Mouse (Mus musculus): Measurements from ENCODE around the gene Fam149b. TPM values are rescaled to one million over a fixed set of nuclear protein-coding genes. Genes with fewer than 3 reads are reported as not detected.

Gene Fam149b
- polyA plus RNA-seq, 1 experiment = 17.7 TPM

DNA sequence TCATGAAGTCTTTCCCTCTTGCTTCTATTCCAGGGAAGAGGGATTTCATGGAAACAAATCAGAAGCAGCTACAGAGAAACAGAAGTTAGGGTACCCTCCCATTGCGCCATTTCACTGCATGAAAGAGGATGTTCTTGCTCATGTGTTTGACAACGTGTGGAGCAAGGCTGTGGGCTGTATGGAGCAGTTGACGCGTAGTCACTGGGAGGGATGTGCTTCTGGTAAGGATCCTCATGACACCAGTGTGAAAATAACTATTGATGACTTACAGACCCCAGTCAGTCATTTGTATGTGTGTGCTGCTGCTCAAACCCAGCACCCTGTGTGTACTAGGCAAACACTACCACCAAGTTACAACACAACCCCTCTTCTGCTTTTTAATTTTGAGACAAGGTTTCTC lies 15.3 kb downstream of the Fam149b start:
- no peak overlapping the region for H3K4me3 ChIP-seq (ENCODE audit: insufficient read depth, poor library complexity, severe bottlenecking)
- no peaks in the 10 kb centered on the region for H3K79me3 ChIP-seq (ENCODE audit: low read depth)
- no peaks in the 10 kb centered on the region for H3K79me2 ChIP-seq (ENCODE audit: control insufficient read depth, insufficient read depth)
- no peak overlapping the region for H3ac ChIP-seq (ENCODE audit: control insufficient read depth, insufficient read length, low read depth)
- TF ChIP-seq CEBPB (IDR thresholded peaks at IDR 0.05; ENCODE audit: low read depth) = no peak
- TF ChIP-seq USF1 (IDR thresholded peaks at IDR 0.05; ENCODE audit: low read depth) = no peak
- no peak for TF ChIP-seq MYOG (IDR thresholded peaks at IDR 0.05; ENCODE audit: control insufficient read depth, extremely low read depth, insufficient read length)
- TF ChIP-seq CTCF (IDR thresholded peaks at IDR 0.05; ENCODE audit: control insufficient read depth, insufficient read depth, insufficient read length) = no peak
- no peak for TF ChIP-seq MYOD1 (IDR thresholded peaks at IDR 0.05; ENCODE audit: control insufficient read depth, insufficient read length, low read depth)
- no peak for TF ChIP-seq FOSL1 (IDR thresholded peaks at IDR 0.05; ENCODE audit: insufficient read depth, low read length, poor library complexity, severe bottlenecking)
- no peak for TF ChIP-seq MAX (IDR thresholded peaks at IDR 0.05)
- no peaks in the 10 kb centered on the region for H3K27me3 ChIP-seq (ENCODE audit: control insufficient read depth, insufficient read depth, insufficient read length)
- peaks cover 43% of the 10 kb centered on the region for H3K36me3 ChIP-seq (ENCODE audit: control insufficient read depth, insufficient read depth)

DNA sequence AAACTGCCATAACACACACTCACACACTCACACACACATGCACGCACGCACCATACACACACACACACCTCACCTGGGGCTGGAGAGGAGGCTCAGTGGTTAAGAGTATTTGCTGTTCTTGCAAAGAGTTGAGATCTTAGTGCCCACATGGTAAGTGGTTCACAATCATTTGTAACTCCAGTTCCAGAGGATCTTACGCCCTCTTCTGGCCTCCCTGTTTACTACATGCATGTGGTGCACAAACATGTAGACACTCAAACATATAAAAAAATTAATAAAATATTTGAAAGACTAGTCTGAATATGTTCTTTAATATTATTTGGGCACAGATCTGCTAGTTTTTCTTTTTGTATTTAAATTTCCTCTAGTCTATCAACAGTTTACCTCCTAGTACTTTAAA lies 20.3 kb downstream of the Fam149b start:
- Histone ChIP-seq H3ac (ENCODE audit: control insufficient read depth, insufficient read length, low read depth) (no peak overlapping the region), H3K4me3 (ENCODE audit: insufficient read depth, poor library complexity, severe bottlenecking) (no peak overlapping the region), H3K27me3 (ENCODE audit: control insufficient read depth, insufficient read depth, insufficient read length) (no peaks in the 10 kb centered on the region), H3K79me2 (ENCODE audit: control insufficient read depth, insufficient read depth) (no peaks in the 10 kb centered on the region), H3K36me3 (ENCODE audit: control insufficient read depth, insufficient read depth) (peaks cover 35% of the 10 kb centered on the region), H3K79me3 (ENCODE audit: low read depth) (no peaks in the 10 kb centered on the region)
- no peak for TF ChIP-seq FOSL1 (IDR thresholded peaks at IDR 0.05; ENCODE audit: insufficient read depth, low read length, poor library complexity, severe bottlenecking)
- TF ChIP-seq MAX (IDR thresholded peaks at IDR 0.05) = no peak
- no peak for TF ChIP-seq MYOD1 (IDR thresholded peaks at IDR 0.05; ENCODE audit: control insufficient read depth, insufficient read length, low read depth)

DNA sequence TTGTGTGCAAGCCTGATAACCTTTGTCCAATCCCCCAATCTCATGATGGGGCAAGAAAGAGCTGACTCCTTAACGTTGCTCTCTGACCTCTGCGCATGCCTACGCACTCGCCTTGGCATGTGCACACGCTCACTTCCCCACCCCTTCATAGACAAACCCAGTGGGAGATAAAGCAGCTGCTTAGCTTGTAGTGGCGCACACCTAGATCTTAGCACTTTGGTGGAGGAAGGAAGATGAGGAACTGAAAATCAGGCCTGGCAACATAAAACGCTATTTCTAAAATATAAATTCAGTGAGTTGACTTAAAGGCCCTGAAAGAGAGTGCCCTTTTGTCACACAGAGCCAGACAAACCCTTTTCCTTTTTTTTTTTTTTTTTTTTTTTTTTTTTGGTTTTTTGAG lies 22.8 kb downstream of the Fam149b start:
- Histone ChIP-seq H3K79me2 (ENCODE audit: control insufficient read depth, insufficient read depth) (no peaks in the 10 kb centered on the region), H3ac (ENCODE audit: control insufficient read depth, insufficient read length, low read depth) (no peak overlapping the region), H3K79me3 (ENCODE audit: low read depth) (no peaks in the 10 kb centered on the region), H3K36me3 (ENCODE audit: control insufficient read depth, insufficient read depth) (peaks cover 39% of the 10 kb centered on the region), H3K27me3 (ENCODE audit: control insufficient read depth, insufficient read depth, insufficient read length) (no peaks in the 10 kb centered on the region), H3K4me3 (ENCODE audit: insufficient read depth, poor library complexity, severe bottlenecking) (no peak overlapping the region)
- TF ChIP-seq USF1 (IDR thresholded peaks at IDR 0.05; ENCODE audit: low read depth) (no peak), FOSL1 (IDR thresholded peaks at IDR 0.05; ENCODE audit: insufficient read depth, low read length, poor library complexity, severe bottlenecking) (no peak), CEBPB (IDR thresholded peaks at IDR 0.05; ENCODE audit: low read depth) (no peak), MYOG (IDR thresholded peaks at IDR 0.05; ENCODE audit: control insufficient read depth, extremely low read depth, insufficient read length) (no peak), MYOD1 (IDR thresholded peaks at IDR 0.05; ENCODE audit: control insufficient read depth, insufficient read length, low read depth) (no peak), MAX (IDR thresholded peaks at IDR 0.05) (no peak), CTCF (IDR thresholded peaks at IDR 0.05; ENCODE audit: control insufficient read depth, insufficient read depth, insufficient read length) (no peak)

DNA sequence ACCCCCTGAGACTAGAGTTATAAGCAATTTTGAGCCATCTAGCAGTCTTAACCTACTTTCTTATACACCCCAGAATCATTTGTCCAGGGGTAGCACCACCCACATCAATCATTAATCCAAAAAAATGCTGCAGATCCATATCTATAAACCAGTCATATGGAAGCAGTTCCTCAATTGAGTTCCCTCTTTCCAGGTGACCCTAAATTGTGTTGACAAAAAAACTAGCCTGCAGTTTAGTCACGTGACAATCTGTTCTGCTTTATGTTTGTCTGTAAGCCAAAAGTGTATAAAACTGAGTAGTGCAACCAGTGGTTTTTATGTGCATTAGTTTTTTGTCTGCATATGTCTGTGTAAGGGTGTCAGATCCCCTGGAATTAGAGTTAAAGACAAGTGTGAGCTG lies 23.9 kb downstream of the Fam149b start:
- H3ac ChIP-seq (ENCODE audit: control insufficient read depth, insufficient read length, low read depth) = no peak overlapping the region
- peaks cover 43% of the 10 kb centered on the region for H3K36me3 ChIP-seq (ENCODE audit: control insufficient read depth, insufficient read depth)
- H3K79me2 ChIP-seq (ENCODE audit: control insufficient read depth, insufficient read depth) = no peaks in the 10 kb centered on the region
- H3K79me3 ChIP-seq (ENCODE audit: low read depth) = no peaks in the 10 kb centered on the region
- no peak for TF ChIP-seq MYOG (IDR thresholded peaks at IDR 0.05; ENCODE audit: control insufficient read depth, extremely low read depth, insufficient read length)
- no peak for TF ChIP-seq USF1 (IDR thresholded peaks at IDR 0.05; ENCODE audit: low read depth)
- TF ChIP-seq FOSL1 (IDR thresholded peaks at IDR 0.05; ENCODE audit: insufficient read depth, low read length, poor library complexity, severe bottlenecking) = no peak
- TF ChIP-seq CEBPB (IDR thresholded peaks at IDR 0.05; ENCODE audit: low read depth) = no peak
- no peak for TF ChIP-seq MYOD1 (IDR thresholded peaks at IDR 0.05; ENCODE audit: control insufficient read depth, insufficient read length, low read depth)
- no peak for TF ChIP-seq MAX (IDR thresholded peaks at IDR 0.05)
- H3K27me3 ChIP-seq (ENCODE audit: control insufficient read depth, insufficient read depth, insufficient read length) = no peaks in the 10 kb centered on the region
- no peak overlapping the region for H3K4me3 ChIP-seq (ENCODE audit: insufficient read depth, poor library complexity, severe bottlenecking)

DNA sequence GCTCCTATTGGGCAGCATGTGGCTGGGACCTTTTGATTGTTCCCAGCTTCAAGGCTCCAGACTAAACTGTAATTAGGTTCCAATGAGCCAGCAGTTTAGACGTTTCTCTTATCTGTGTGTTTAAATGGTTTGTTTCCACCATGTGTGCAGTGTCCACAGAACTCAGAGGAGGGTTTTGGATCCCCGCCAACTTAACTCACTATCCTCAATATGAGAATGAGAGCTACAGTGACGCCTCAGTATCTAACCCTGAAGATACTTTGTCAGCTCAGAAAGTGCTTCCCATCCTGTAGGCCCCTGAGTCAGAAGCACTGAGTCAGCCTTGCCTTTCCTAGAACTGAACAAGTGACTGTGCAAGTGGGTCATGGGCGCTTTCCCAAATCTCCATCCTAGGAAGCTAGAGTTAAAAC lies 29.2 kb downstream of the Fam149b start:
- H3K36me3 ChIP-seq (ENCODE audit: control insufficient read depth, insufficient read depth) = peaks cover 59% of the 10 kb centered on the region
- no peak for TF ChIP-seq USF1 (IDR thresholded peaks at IDR 0.05; ENCODE audit: low read depth)
- no peak for TF ChIP-seq CEBPB (IDR thresholded peaks at IDR 0.05; ENCODE audit: low read depth)
- no peak for TF ChIP-seq MAX (IDR thresholded peaks at IDR 0.05)
- TF ChIP-seq FOSL1 (IDR thresholded peaks at IDR 0.05; ENCODE audit: insufficient read depth, low read length, poor library complexity, severe bottlenecking) = no peak
- no peak for TF ChIP-seq MYOD1 (IDR thresholded peaks at IDR 0.05; ENCODE audit: control insufficient read depth, insufficient read length, low read depth)
- no peak for TF ChIP-seq CTCF (IDR thresholded peaks at IDR 0.05; ENCODE audit: control insufficient read depth, insufficient read depth, insufficient read length)
- H3ac ChIP-seq (ENCODE audit: control insufficient read depth, insufficient read length, low read depth) = no peak overlapping the region
- H3K27me3 ChIP-seq (ENCODE audit: control insufficient read depth, insufficient read depth, insufficient read length) = no peaks in the 10 kb centered on the region
- H3K79me2 ChIP-seq (ENCODE audit: control insufficient read depth, insufficient read depth) = no peaks in the 10 kb centered on the region
- no peaks in the 10 kb centered on the region for H3K79me3 ChIP-seq (ENCODE audit: low read depth)
- H3K4me3 ChIP-seq (ENCODE audit: insufficient read depth, poor library complexity, severe bottlenecking) = no peak overlapping the region

DNA sequence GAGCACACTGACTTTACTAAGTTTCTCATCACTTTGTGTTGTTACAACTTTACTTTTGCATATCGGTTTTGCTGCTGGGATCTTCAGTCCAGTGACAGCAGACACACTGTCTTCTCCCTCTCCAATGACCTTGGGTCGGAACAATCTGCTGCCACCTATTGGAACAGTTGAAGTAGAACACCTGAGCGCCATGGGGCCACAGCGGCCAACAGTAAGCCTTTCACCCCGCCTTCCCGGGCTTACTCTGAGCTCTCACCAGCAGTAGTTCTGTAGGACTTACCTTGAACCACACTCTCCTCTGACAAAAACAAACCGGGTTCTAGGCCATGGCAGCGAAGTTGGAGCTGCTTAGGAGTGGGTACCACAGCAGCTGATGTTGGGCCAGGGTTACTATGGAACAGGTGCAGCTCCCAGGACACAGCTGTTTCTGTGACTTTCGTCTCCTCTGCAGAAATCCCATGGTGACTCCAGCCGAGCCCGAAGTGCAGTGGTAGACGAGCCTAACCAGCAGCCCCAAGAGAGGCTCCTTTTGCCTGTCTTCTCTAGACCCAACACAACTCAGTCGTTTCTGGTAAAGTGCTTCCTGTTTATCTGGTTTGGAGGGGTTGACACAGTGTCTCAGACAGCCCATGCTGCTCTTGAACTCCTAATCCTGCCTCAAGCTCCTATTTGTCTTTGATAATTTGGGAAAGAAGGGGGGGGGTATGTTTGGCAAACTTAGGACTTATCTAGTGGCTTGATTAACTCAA lies 30.5 kb downstream of the Fam149b start:
- Histone ChIP-seq H3K36me3 (ENCODE audit: control insufficient read depth, insufficient read depth) (peaks cover 59% of the 10 kb centered on the region), H3K27me3 (ENCODE audit: control insufficient read depth, insufficient read depth, insufficient read length) (no peaks in the 10 kb centered on the region), H3K4me3 (ENCODE audit: insufficient read depth, poor library complexity, severe bottlenecking) (no peak overlapping the region), H3ac (ENCODE audit: control insufficient read depth, insufficient read length, low read depth) (no peak overlapping the region), H3K79me3 (ENCODE audit: low read depth) (no peaks in the 10 kb centered on the region), H3K79me2 (ENCODE audit: control insufficient read depth, insufficient read depth) (peaks cover 9% of the 10 kb centered on the region)
- TF ChIP-seq FOSL1 (IDR thresholded peaks at IDR 0.05; ENCODE audit: insufficient read depth, low read length, poor library complexity, severe bottlenecking) = no peak
- no peak for TF ChIP-seq CTCF (IDR thresholded peaks at IDR 0.05; ENCODE audit: control insufficient read depth, insufficient read depth, insufficient read length)
- TF ChIP-seq MAX (IDR thresholded peaks at IDR 0.05) = no peak
- TF ChIP-seq MYOG (IDR thresholded peaks at IDR 0.05; ENCODE audit: control insufficient read depth, extremely low read depth, insufficient read length) = no peak
- TF ChIP-seq CEBPB (IDR thresholded peaks at IDR 0.05; ENCODE audit: low read depth) = no peak
- no peak for TF ChIP-seq MYOD1 (IDR thresholded peaks at IDR 0.05; ENCODE audit: control insufficient read depth, insufficient read length, low read depth)
- no peak for TF ChIP-seq USF1 (IDR thresholded peaks at IDR 0.05; ENCODE audit: low read depth)
